Mouse (Mus musculus) gastrocnemius, postnatal 10 days (tissue): Measurements from ENCODE around the gene Bmp2. TPM values are rescaled to one million over a fixed set of nuclear protein-coding genes. Genes with fewer than 3 reads are reported as not detected.

Experiments used
- DNase-seq: peaks from one replicate; pipeline ENCODE4 v3.0.0; 2021; ENCODE audit warnings: mixed read lengths
- microRNA-seq, 2 experiments: library from miRNA; unstranded; fragments of <30 nt; microRNA quantifications; one replicate each; pipeline ENCODE4 v1.2.0; 2021
- total RNA-seq, 2 experiments: library from RNA; stranded (reverse); gene quantifications; 2 replicates each; pipeline ENCODE4 v1.2.3; 2021

Bmp2 gene
- total RNA-seq, 2 experiments from 2014 or later = 2.2 to 2.6 TPM

GRCm38 (mm10) chr2:133565424-133565823 is 13.5 kb downstream of the Bmp2 start:
- no peak for DNase-seq

GRCm38 (mm10) chr2:133565995-133566710 is 14.2 kb downstream of the Bmp2 start:
- DNase-seq = peak; percentile 14

- no peak for DNase-seq
These were observed 39.8 kb downstream of the Bmp2 start for GRCm38 (mm10) chr2:133591562-133592255.

Small RNA genes lying within 50 kb of the gene (microRNA-seq; reads per million reads assigned to microRNA genes)
- gene Mir3090 = 0 reads per million in 2 experiments
